Mouse (Mus musculus) cerebellum, adult 11-12 months (tissue): ENCODE data around the gene Ifi203.
"Not testable (repeated sequence)": the region's sequence is repeated elsewhere in the genome, so short reads cannot be mapped to it uniquely, and the experiment has no call there.

Source experiments
- DNase-seq: peaks from one replicate; pipeline ENCODE4 v3.0.0; 2022

The Ifi203 gene

DNA sequence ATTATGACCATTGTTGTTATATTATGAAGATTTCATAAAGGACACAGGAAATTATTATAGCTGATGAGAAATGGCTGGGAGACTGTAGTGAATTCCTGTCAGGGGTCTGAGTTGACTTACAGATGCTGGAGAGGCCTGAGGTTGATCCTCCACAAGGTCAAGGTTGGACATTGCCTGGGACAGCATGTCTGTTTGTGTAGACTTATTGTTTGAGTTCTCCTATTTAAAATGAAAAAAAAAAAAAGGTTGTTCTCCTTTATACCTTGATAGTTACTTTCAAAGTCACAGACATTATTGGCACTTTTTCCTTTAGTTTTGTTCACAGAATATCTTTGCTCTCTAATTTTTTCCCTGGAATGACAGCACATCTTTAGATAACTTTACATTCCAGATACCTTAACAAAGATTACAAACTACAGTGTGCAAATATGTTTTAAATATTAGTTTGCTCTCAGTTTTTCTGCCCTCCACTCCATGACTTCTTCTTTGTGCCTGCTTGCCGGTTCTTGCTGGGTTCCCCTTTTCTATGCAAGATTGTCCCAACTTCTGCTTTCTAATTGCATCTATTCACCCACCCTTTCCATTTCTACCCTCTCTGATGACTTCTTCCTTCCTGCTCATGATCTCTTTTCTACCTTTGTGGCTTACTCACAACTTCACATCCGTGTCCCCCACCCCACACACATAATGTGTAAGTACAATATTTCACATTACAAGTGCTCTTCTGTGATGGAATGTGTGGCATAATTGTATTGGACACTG is 55.3 kb downstream of the Ifi203 start:
- not testable (repeated sequence) for DNase-seq

DNA sequence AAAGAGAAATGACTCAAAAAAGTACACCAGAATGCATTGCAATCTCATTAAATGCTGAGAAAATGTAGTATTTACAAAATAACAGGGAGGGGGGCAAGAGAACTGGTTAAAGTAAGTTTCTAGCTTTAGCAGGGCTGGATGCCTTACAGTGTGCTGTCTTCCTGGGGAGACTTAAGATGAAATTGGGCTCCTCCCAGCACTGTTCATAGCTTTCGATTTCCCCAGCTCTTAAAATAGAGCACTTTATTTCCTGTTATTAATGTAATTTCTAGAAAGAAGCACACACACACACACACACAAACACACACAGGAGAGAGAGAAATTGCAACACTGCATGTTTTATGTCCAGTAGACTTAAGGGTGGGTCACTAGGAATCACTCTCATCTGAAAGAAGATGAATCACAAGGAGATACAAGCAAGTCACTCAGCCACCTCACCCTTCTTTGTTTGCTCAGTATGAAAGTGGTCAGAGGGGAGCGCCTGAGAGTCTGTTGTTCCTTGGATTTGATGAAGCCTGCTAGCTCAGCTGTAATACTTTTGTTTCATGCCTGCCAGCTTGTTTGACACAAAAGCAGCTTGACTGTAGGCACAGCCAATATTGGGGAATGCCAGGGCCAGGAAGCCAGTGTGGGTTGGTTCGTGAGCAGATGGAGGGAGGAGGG is 62.3 kb downstream of the Ifi203 start:
- DNase-seq, result peak; percentile 6

DNA sequence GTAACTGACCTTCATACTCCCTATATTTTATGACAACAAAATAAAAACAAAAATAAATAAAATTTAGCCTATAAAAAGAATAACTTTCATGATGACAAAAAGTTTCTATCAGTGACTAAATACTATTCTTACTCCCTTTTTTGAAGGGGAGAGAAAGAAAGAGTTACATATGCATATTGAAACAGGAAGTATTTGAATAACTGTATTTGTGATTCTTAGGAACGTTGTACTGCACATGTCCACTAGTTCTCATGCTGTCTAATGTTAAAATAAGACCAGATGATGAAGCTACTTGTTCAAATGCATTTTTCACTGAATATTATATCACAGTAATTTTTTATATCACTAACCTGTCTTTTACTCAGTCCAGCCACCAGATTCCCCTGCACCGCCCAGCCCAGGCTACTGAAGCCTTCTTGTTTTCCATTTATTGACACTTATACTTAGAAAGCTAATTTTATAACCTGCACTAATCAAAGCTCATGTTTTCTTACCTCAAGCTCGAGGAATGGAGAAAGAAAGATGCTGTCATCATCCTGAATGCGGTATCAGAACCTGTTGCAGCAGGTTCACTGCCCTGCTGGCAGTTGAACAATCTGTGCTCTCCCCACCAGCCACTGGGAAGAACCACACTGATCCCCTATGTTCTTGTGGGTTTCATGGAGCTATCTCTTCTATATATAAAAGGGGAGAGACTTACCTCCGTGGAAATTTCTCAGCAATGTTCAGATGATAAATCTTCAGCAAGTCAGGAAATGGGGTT is 63.1 kb downstream of the Ifi203 start:
- DNase-seq, result not testable (repeated sequence)

DNA sequence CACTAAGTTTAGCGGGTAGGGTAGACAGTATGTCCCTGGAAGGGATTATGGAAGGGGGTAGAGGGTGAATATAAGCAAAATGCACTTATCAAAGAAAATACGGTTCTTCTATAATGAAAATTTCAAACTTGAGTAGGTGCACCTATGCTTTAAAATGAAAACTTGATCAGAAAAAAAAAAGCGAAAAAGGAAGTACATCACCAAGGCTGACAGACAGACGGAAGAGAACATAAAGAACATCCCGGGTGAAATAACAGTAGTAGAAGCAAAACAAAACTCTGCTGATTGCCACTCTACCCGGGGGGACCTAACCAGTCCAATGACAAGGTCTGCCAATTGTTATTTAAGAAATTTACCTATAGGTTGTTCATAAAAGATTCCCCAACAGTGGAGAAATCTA is 64.2 kb downstream of the Ifi203 start:
- not testable (repeated sequence) for DNase-seq

DNA sequence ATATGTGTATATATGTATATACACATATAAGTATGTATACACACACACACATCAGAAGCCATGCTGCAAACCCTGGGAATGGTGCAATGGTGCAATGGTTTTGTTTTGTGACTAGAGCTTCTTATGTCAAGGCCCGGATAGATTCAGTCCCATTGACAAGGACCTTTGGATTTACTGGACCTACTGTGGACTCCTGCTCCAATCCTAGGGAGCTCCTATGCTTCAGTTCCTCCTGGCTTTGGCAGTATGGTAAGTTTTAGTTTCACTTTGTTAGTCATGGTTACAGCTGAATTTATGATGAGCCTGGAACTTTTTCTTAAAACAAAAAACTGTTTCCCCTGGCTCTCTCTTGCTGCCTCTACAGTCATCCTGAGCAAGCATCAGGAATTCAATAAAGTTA is 65.3 kb downstream of the Ifi203 start:
- not testable (repeated sequence) for DNase-seq
